Mouse (Mus musculus): Measurements from ENCODE around the gene Hnrnpa1.

GRCm38 (mm10) chr15:103227572-103227971 lies 12.7 kb upstream of the Hnrnpa1 start:
- no peak for TF ChIP-seq POLR2A (IDR thresholded peaks at IDR 0.05; ENCODE audit: borderline replicate concordance, extremely low read depth, insufficient read depth, insufficient read length, poor library complexity, severe bottlenecking)
- no peak for TF ChIP-seq CTCF (IDR thresholded peaks at IDR 0.05; ENCODE audit: borderline replicate concordance, extremely low read depth, insufficient read depth, insufficient read length)
